Mouse (Mus musculus) cerebellum, adult 9-11 months (tissue): ENCODE data around the gene Acer3.
A peak's percentile ranks its signal among the peaks of the same experiment; 100 is the strongest.

Experiments used
- DNase-seq: peaks from one replicate; pipeline ENCODE4 v3.0.0; 2022

Acer3 gene

GRCm38 (mm10) chr7:98321083-98321482, at the start of gene Acer3:
Gene Acer3, minus strand, starts transcription at chr7:98321208.
- no peak for DNase-seq

DNA sequence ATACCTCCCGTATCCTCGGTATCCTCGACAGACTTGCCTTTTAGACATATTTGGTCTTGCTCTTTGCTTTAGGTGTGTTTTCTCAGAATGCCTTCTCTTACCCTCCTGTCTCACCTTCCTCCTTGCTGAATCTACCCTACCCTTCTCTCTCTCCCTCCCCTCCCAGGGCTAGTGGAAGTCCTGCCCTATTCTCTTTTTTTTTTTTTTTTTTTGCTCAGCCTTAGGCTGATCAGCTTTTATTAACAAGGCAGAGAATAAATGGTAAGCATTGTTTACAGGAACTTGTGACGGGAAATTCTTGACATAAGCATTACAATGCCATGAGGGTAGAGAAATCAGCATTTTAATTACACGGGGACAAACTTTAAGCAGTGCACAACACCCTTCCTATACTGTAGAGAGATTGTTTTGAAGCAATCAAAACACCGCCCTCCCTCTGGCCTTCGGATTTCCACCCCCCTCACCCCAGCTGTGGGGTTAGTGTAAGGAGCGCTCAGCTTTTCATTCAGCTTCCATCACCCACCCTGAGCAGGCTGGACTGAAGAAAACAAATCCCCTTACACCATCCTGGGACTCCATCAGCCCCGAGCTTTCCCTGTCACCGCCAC, 48.9 kb upstream of the Acer3 start:
- DNase-seq: no peak

DNA sequence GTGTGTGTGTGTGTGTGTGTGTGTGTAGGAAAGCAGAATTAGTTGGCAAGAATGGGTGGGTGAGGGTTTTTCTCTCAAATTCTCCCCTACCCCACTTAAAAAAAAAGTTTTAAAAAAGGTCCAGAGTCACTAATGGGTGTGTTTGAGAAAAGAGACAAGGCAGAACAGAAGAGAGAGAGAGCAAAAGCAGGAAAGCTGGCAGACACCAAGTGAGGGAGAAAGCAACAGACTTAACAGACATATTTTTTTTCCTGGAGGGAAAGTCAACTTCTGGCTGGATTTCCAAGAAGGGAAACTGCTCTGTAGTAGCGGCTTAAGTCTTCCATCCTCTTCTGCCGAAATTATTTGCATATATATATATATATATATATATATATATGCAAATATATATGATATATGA, 40.7 kb upstream of the Acer3 start:
- DNase-seq: no peak

- DNase-seq: peak; percentile 65
Observed at GRCm38 (mm10) chr7:98361063-98361652, 40.1 kb upstream of the Acer3 start, which contains the start of gene Tsku. Gene Tsku, minus strand, starts transcription at chr7:98361328.

DNA sequence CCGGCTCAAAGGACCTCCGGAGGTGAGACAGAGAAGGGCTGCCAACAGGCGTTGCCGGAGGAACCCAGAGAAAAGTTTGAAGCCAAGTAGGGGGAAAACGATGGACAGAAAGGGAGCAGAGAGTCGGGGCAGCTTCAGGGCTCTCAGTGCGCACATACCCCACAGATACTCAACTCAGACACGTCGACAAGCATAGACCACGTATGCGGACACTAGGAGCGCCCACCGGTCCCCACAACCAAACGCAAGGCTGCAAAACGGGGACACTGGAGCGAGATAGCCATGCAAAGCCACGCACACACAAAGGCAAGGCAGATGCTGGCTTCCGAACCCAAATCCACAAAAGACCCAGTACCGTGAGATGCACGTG, 39.6 kb upstream of the Acer3 start:
- no peak for DNase-seq

DNA sequence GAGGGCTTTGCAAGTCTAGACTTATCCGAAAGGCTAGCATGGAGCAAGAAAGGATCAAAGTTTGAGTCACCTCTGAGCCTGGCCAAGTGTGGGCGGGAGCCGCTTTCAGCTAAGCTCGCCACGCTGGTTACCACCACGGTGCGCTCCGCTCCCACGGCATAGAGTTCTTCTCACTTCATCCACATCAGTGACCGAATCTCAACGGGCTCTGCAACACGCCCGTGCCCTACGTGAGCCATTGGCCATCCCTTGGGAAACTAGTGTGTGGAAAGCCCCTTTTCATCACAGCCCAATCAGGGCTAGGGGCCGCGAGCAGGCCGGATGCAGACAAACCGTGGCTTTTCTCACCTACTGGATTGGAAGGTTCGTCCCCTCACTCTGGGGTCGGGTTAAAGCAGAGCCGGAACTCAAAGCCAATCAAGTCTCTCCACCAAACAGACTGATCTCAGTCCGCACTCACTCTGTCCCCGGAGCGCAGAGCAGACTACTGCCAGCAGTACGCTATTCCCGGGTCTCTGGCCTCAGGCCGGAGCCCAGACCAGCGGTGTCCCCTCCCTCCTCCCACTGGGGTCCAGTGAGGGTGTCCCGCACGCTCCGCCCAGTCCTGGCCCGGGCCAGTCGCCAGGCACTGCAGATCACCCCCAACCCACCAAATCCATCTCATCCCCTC, 39.1 kb upstream of the Acer3 start:
- DNase-seq: no peak

DNA sequence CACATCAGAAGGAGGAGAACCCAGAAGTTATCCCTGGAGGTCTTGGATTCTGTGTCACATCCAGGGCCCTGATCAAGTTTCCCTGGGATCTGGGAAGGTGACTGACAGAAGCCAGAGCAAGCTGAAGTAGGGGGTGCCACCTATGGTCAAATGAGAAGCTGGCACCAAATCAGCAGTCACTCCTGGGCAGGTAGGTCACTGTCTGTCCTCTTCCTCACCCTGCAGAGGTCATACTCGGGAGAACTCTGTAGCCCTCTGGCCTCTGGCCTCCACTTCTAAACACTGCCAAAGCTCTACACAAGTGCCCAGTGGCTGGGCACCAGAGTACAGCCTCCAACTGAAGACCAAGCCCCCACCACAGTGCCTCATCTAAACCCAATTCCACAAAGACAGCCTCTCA, 37.0 kb upstream of the Acer3 start:
- no peak for DNase-seq

GRCm38 (mm10) chr7:98357324-98357723, 36.3 kb upstream of the Acer3 start:
- DNase-seq: no peak

- DNase-seq: no peak
Observed at GRCm38 (mm10) chr7:98354921-98355310, 33.9 kb upstream of the Acer3 start.

- DNase-seq: no peak
Observed at GRCm38 (mm10) chr7:98354160-98354920, 33.3 kb upstream of the Acer3 start.

DNA sequence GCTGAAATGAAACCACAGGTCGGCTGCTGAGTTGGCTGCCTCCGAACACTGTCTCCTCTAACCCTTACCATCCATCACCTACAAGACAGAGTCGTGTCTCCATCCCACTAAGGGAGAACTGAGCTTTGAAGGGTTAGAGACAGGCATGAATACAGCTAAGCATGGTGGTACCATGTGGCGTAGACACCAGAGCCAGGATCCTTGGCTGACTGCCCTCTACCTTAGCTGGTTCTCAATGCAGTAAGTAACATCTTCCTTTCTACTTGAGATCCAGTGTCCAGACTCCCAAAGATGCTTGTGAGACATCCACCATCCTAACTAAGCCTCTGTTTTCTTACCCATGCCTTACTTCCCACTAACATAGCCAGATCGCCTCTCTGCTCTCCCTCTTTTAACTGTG, 32.6 kb upstream of the Acer3 start:
- no peak for DNase-seq

- no peak for DNase-seq
Observed at GRCm38 (mm10) chr7:98351523-98351922, 30.5 kb upstream of the Acer3 start.

DNA sequence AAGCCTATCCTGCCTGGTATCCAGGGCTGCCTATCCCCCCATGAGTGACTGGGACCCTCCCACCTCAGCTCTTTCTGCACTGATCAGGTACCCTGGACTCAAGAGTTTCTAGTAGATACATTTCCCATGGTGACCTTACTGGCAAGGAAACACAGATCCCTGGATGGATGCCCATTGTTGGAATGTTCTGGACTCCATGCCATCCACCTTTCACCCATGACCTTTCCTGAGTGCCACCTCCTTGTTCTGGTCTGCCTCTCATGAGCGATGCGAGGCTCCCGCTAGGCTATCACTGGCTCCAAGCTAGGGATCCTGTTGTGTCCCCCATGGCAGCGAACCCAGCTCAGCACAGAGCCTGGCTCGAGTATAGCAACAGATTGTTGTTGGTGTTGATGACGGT, 28.8 kb upstream of the Acer3 start:
- no peak for DNase-seq

- peak; percentile 68 for DNase-seq
Observed at GRCm38 (mm10) chr7:98349096-98349495, 28.1 kb upstream of the Acer3 start.

DNA sequence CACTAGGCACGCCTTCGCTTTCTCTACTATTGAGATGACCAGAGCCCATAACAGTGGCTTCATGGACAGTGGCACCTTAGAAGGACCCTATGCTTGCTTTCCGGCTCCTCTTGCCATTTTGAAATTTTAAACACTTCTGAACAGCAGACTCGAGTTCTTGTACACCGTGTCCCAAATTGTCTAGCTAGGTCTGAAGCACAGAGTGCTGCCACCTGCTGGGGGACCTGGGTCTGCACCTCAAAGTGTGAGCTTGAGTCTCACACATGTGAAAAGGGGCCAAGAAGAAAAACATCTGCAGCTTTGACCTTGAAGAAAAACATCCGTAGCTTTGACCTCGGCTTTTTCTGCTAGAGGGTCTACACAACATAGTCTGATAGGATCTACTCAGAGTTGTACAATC, 27.0 kb upstream of the Acer3 start:
- peak; percentile 32 for DNase-seq

DNA sequence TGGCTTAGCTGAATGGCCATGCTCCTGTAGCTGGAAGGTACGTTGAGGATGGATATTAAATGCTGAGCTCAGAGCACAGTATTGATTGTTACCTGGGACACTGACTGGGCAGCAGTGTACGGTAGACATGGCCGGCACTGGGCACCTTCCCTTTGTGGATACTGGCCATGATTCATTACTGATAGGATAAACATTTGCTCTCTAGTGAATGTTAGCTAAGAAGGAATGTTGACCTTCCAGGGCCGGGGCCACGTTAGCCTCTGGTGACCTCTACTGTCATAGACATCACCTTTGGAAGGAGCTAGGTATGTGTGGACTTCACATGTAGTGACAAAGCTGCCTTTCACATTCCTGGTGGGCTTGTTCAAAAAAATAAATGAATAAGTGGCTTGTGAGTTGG, 26.5 kb upstream of the Acer3 start:
- no peak for DNase-seq

GRCm38 (mm10) chr7:98345036-98345435, 24.0 kb upstream of the Acer3 start:
- DNase-seq: no peak

GRCm38 (mm10) chr7:98344361-98344760, 23.4 kb upstream of the Acer3 start:
- no peak for DNase-seq

GRCm38 (mm10) chr7:98342249-98342648, 21.2 kb upstream of the Acer3 start:
- no peak for DNase-seq

GRCm38 (mm10) chr7:98341475-98341874, 20.5 kb upstream of the Acer3 start:
- DNase-seq: peak; percentile 42

- DNase-seq: no peak
Observed at GRCm38 (mm10) chr7:98340343-98340742, 19.3 kb upstream of the Acer3 start.

DNA sequence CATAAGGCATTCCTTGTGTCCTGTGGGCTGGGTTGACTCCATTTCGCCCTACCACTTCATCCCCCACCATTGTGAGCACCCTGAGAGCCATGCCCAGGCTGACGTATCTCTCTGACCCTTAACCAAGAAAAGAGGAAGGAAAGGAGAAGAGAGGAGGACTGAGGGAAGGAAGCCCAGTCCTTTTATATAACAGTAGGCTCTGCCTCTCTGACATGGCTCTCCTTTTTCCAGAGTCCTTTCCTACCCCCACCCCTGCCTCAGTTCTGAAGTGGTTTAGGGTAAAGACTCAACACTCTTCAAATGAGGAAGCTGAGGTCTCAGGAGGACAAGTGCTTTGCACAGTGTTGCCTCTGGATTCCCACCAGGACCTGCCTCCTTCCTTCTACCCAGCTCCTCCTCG, 13.0 kb upstream of the Acer3 start:
- DNase-seq: no peak

GRCm38 (mm10) chr7:98333507-98333906, 12.5 kb upstream of the Acer3 start:
- no peak for DNase-seq
